Mouse (Mus musculus): Measurements from ENCODE around the gene Gpx4.

DNA sequence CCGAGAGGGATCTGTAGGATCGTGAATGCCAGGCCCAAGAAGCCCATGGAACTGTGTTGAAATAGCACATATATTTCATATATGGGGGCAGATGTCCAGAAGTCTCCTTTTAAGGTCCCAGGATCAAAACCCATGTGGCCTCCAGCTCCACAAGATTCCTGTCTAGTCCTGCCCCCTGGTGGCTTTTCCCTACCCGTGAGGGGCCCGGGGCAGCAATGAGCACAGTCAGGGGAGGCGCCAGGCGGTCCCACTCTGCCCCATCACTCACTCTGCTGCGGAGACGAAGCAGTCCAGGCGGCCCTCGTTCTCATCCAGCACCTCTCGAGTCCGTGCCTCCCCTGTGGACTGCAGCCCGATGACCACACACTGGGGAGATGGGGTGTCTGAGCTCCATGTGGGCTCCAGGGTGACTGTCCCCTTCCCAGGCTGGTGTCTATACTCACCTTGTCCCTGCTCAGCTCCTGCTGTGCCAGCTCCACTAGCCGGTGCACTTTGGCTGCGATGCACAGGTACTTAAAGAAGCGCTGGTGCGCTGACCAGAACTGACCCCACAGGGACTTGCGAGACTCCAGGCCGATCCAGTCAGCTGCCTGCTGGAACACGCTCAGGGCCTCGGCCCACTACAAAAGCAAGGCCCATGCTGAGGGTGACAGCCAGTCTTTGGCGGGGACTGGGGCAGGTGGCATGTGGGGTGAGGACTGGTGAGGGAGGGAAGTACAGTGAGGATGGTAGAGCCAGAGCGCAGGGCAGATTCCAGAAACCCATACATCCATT, 17.1 kb downstream of the Gpx4 start:
- TF ChIP-seq GATA1 (IDR thresholded peaks at IDR 0.05; ENCODE audit: low read length): no peak
- no peak for TF ChIP-seq TAL1 (IDR thresholded peaks at IDR 0.05; ENCODE audit: low read length)

Data from erythroblast, embryonic 14.5 days (primary cell).